Mouse (Mus musculus): ENCODE measurements around the gene Cc2d1a.

DNA sequence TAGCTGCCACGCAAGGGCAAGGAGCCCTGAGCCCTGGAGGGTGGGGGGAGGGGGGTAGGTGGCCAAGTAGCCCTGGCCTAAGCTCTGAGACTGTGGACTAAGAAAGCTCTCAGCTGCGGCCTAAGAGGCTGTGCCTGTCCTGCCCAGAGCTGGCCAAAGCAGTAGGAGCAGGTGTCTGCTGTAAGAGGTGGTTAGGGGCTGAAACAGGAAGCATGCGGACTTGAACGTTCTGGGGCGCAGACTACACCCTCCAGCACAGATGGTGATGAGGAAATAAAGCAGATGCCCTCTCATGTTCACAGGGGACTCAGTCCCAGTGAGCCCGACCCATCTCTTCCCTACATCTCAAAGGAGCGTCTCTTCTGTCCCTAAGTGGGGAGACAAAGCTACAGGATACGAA, 15.5 kb downstream of the Cc2d1a start:
- TF ChIP-seq CTCF (IDR thresholded peaks at IDR 0.05; ENCODE audit: insufficient read depth, low read depth, low read length) = no peak
- TF ChIP-seq POLR2A (IDR thresholded peaks at IDR 0.05; ENCODE audit: insufficient read depth, low read depth, low read length) = no peak
